ENCODE assay signal across 24 mouse cellular contexts in the genomic region with DNA sequence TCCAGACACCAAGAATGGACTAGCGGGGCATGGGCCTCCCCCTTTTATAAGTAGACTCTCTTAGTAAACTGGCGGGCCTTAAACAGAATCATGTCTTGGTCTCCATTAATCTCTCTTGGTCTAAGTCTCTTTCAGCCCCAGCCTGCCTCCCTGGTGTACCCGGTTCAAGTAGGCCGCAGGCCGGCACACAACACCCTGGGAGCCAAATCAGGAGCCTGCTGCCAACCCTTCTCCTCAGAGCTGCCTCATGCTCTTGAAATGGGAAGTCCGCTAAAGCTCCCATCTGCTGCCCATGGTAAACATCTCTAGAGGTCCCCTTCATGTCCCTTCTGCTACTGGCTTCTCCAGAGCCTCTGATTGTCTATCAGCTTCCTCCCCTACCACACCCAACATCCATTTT.
"Had no signal": no experiment of that assay in that cellular context is flagged by ENCODE, and none has a peak within 500 bp of the region (broad histone marks: within the 10 kb centered on the region; RNA-seq: fewer than 3 reads in every experiment).

No protein-coding gene starts in this region.

- ATAC-seq: forebrain, postnatal 0 days; hindbrain, postnatal 0 days had no signal

- H3K36me3 ChIP-seq: heart, embryonic 13.5 days; heart, embryonic 15.5 days; hindbrain, embryonic 13.5 days; hindbrain, embryonic 15.5 days; kidney, embryonic 15.5 days; limb, embryonic 13.5 days; limb, embryonic 15.5 days; liver, embryonic 13.5 days had no signal

- H3K27me3 ChIP-seq: heart, embryonic 13.5 days; heart, embryonic 15.5 days; hindbrain, embryonic 13.5 days; hindbrain, embryonic 15.5 days; kidney, embryonic 15.5 days; limb, embryonic 13.5 days; limb, embryonic 15.5 days; liver, embryonic 13.5 days had no signal

- H3K9me3 ChIP-seq: heart, embryonic 13.5 days; heart, embryonic 15.5 days; hindbrain, embryonic 13.5 days; hindbrain, embryonic 15.5 days; kidney, embryonic 15.5 days; limb, embryonic 13.5 days; limb, embryonic 15.5 days; liver, embryonic 13.5 days had no signal

- DNase-seq: forebrain, postnatal 0 days; gastrocnemius, postnatal 14 days; gastrocnemius, postnatal 36 days; heart, postnatal 14 days; heart, postnatal 36 days; kidney, adult 11 months; kidney, adult 2 months; kidney, adult 9 months; kidney, postnatal 14 days; kidney, postnatal 36 days; layer of hippocampus, adult 9-11 months; layer of hippocampus, postnatal 36 days; left cerebral cortex, postnatal 4 days; liver, embryonic 13.5 days had no signal

- H3K4me2 ChIP-seq: heart, embryonic 11.5 days; heart, embryonic 13.5 days; heart, embryonic 15.5 days; hindbrain, embryonic 13.5 days; hindbrain, embryonic 15.5 days; kidney, embryonic 15.5 days; limb, embryonic 13.5 days; limb, embryonic 15.5 days; liver, embryonic 13.5 days had no signal

- H3K27ac ChIP-seq: heart, embryonic 13.5 days; heart, embryonic 15.5 days; hindbrain, embryonic 13.5 days; hindbrain, embryonic 15.5 days; hindbrain, postnatal 0 days; kidney, embryonic 15.5 days; kidney, postnatal 0 days; limb, embryonic 13.5 days; limb, embryonic 15.5 days; liver, embryonic 13.5 days had no signal

- H3K4me3 ChIP-seq: heart, embryonic 13.5 days; heart, embryonic 15.5 days; hindbrain, embryonic 13.5 days; hindbrain, embryonic 15.5 days; kidney, embryonic 15.5 days; limb, embryonic 13.5 days; limb, embryonic 15.5 days; liver, embryonic 13.5 days had no signal

- H3K9ac ChIP-seq: forebrain, postnatal 0 days; heart, embryonic 13.5 days; heart, embryonic 15.5 days; hindbrain, embryonic 13.5 days; hindbrain, embryonic 15.5 days; kidney, embryonic 15.5 days; limb, embryonic 13.5 days; limb, embryonic 15.5 days; liver, embryonic 13.5 days had no signal

- H3K4me1 ChIP-seq: heart, embryonic 13.5 days; heart, embryonic 15.5 days; hindbrain, embryonic 13.5 days; hindbrain, embryonic 15.5 days; kidney, embryonic 15.5 days; limb, embryonic 13.5 days; limb, embryonic 15.5 days had no signal
